Mouse (Mus musculus): ENCODE measurements around the gene Obp1a.

The Obp1a gene

GRCm38 (mm10) chrX:78091274-78091673, at the start of gene Obp1a:
Gene Obp1a (minus strand): TSS chrX:78091374.
- DNase-seq (ENCODE audit: inconsistent ontology term): no peak

GRCm38 (mm10) chrX:78125167-78125566, 34.0 kb upstream of the Obp1a start, which contains the start of gene Gm5938:
Gene Gm5938 (plus strand): TSS chrX:78125467.
- DNase-seq (ENCODE audit: inconsistent ontology term): no peak

Measured in Muller cell, postnatal 12 days (primary cell).